Mouse (Mus musculus): ENCODE results near the gene Sertad2. TPM values are rescaled to one million over a fixed set of nuclear protein-coding genes. Genes with fewer than 3 reads are reported as not detected.

Gene Sertad2
- polyA plus RNA-seq, 1 experiment: 57.1 TPM

DNA sequence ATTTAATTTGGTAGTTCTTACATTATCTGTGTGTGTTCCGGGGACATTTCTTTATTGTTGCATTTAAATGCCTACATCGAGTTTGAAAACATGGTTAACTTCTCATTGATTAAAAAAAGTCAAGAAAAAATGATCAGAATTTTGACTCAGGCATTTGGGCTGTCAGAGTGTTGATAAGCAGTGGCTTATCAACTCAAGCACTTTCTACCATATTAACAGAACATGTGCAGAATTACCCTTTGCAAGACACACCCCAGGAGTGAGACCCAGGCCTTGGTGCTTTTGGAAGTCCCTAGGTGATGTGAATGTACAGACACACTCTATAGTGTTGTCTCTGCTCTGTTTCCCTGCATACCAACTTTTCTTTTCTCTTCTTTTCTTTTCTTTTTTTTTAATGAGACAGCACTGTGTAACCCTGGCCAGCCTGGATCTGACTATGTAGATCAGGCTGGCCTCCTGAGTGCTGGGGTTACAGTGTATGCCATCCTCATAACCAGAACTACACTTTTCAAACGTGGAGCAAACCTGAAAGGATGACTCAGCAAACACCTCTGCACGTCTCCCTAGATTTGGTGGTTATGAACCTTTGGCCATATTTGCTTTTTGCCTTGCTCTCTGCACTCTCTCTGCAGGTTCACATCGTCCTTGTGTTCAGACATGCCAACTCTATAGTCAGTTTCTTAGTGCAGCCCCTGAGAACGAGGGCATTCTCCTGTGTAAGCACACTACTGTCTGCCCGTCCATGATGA, 13.3 kb downstream of the Sertad2 start:
- no peak for DNase-seq
- WGBS: 74% methylated on average over 7 of the region's 7 CpGs
- TF ChIP-seq POLR2A (IDR thresholded peaks at IDR 0.05; ENCODE audit: borderline replicate concordance, extremely low read depth, low read depth, low read length) (no peak), CTCF (IDR thresholded peaks at IDR 0.05; ENCODE audit: insufficient read depth, low read length) (no peak)
- H3K4me3 ChIP-seq (replicated peaks; ENCODE audit: extremely low read depth, low read depth, low read length): no peak overlapping the region
- no peaks in the 10 kb centered on the region; the same call in 1 of the 2 replicates for H3K4me1 ChIP-seq (ENCODE audit: control insufficient read depth, insufficient read depth, low read length)

GRCm38 (mm10) chr11:20559236-20559950, 16.3 kb downstream of the Sertad2 start:
- 41% methylated on average over 11 of the region's 11 CpGs for WGBS
- H3K4me3 ChIP-seq (replicated peaks; ENCODE audit: extremely low read depth, low read depth, low read length): no peak overlapping the region
- H3K4me1 ChIP-seq (ENCODE audit: control insufficient read depth, insufficient read depth, low read length): no peaks in the 10 kb centered on the region; the same call in 1 of the 2 replicates
- TF ChIP-seq CTCF (IDR thresholded peaks at IDR 0.05; ENCODE audit: insufficient read depth, low read length): no peak
- no peak for TF ChIP-seq POLR2A (IDR thresholded peaks at IDR 0.05; ENCODE audit: borderline replicate concordance, extremely low read depth, low read depth, low read length)
- DNase-seq: no peak

DNA sequence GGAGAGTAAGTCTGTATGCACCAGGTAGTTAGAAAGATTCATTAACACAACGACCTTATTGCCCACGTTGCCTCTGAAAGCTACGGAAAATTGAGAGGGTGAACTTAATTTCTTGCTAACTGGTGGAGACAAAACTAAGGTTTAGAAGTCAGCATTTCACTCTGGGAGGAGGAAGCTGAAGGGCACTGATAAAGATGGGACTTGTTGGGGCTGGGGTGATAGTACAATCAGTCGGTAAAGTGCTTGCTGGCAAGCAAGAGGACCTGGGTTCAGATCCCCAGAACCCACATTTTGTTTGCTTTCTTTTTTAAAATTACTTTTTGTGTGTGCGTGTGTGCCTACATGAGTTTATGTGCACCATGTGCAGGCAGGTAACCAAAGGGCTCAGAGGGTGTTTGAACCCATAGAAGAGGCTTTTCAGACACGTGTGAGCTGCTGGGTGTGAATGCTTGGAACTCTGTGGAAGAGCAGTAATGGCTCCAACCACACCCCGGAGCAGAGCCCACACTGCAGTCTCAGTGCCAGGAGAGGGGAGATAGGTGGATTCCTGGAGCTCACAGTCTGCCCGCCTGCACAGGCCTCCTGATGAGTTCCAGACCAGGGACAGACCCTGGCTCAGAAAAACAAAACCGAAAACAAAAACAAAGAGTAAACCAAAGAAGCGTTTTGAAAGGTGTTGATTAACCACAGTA, 17.0 kb downstream of the Sertad2 start:
- WGBS: 77% methylated on average over 10 of the region's 10 CpGs
- TF ChIP-seq CTCF (IDR thresholded peaks at IDR 0.05; ENCODE audit: insufficient read depth, low read length) (no peak), POLR2A (IDR thresholded peaks at IDR 0.05; ENCODE audit: borderline replicate concordance, extremely low read depth, low read depth, low read length) (no peak)

DNA sequence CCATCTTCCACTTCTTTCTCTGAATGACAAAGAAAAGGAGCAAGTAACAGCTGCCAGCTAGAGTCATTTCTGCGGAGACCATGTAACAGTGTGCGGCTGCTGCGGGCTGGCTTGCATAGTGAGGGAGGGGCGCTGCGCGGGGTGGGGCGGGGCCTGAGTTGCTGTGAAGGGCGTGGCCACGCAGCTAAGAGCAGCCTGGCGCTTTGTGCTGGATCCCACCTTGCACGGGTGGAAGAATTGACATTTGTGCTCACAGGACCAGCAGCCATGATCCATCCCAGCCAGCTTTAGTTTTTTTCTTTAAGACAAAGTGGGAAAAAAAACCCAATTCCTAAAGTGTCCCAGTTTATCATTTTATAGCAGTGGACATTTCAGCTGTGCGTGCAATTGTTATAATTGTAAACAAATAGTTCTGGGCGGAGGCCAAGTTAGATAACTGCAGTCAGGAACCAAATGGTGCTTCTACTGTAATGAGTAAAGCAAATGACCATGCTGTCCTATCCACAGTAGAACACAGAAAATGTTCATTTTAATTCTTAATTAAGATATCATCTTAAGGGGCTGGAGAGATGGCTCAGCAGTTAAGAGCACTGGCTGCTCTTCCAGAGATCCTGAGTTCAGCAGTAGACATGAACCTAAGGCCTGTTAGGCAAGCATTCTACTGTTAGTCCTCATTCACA, 18.4 kb downstream of the Sertad2 start:
- peak; percentile 33 for DNase-seq
- peak overlapping the region; percentile 0 for H3K4me3 ChIP-seq (replicated peaks; ENCODE audit: extremely low read depth, low read depth, low read length)
- no peak for TF ChIP-seq CTCF (IDR thresholded peaks at IDR 0.05; ENCODE audit: insufficient read depth, low read length)
- no peak for TF ChIP-seq POLR2A (IDR thresholded peaks at IDR 0.05; ENCODE audit: borderline replicate concordance, extremely low read depth, low read depth, low read length)
- no peaks in the 10 kb centered on the region; the same call in 1 of the 2 replicates for H3K4me1 ChIP-seq (ENCODE audit: control insufficient read depth, insufficient read depth, low read length)
- WGBS: 4% methylated on average over 13 of the region's 13 CpGs

More for the DNA sequence above, 17.0 kb downstream of the Sertad2 start:
- no peak for DNase-seq
- H3K4me3 ChIP-seq (replicated peaks; ENCODE audit: extremely low read depth, low read depth, low read length): no peak overlapping the region
- H3K4me1 ChIP-seq (ENCODE audit: control insufficient read depth, insufficient read depth, low read length): no peaks in the 10 kb centered on the region; the same call in 1 of the 2 replicates

GRCm38 (mm10) chr11:20565057-20565456, 22.0 kb downstream of the Sertad2 start:
- Histone ChIP-seq H3K4me1 (ENCODE audit: control insufficient read depth, insufficient read depth, low read length) (no peaks in the 10 kb centered on the region), H3K4me3 (replicated peaks; ENCODE audit: extremely low read depth, low read depth, low read length) (no peak overlapping the region)
- WGBS: 86% methylated on average over 4 of the region's 4 CpGs
- no peak for TF ChIP-seq POLR2A (IDR thresholded peaks at IDR 0.05; ENCODE audit: borderline replicate concordance, extremely low read depth, low read depth, low read length)
- TF ChIP-seq CTCF (IDR thresholded peaks at IDR 0.05; ENCODE audit: insufficient read depth, low read length): no peak
- no peak for DNase-seq

- Histone ChIP-seq H3K4me3 (replicated peaks; ENCODE audit: extremely low read depth, low read depth, low read length) (no peak overlapping the region), H3K4me1 (ENCODE audit: control insufficient read depth, insufficient read depth, low read length) (peaks cover 2% of the 10 kb centered on the region)
- TF ChIP-seq POLR2A (IDR thresholded peaks at IDR 0.05; ENCODE audit: borderline replicate concordance, extremely low read depth, low read depth, low read length) (no peak), CTCF (IDR thresholded peaks at IDR 0.05; ENCODE audit: insufficient read depth, low read length) (no peak)
- WGBS: 52% methylated on average over 5 of the region's 5 CpGs
- DNase-seq: no peak
Measured at GRCm38 (mm10) chr11:20571702-20572413, 28.8 kb downstream of the Sertad2 start.

- H3K4me1 ChIP-seq (ENCODE audit: control insufficient read depth, insufficient read depth, low read length): peaks cover 2% of the 10 kb centered on the region
- no peak for DNase-seq
- no peak for TF ChIP-seq CTCF (IDR thresholded peaks at IDR 0.05; ENCODE audit: insufficient read depth, low read length)
- TF ChIP-seq POLR2A (IDR thresholded peaks at IDR 0.05; ENCODE audit: borderline replicate concordance, extremely low read depth, low read depth, low read length): no peak
- no peak overlapping the region for H3K4me3 ChIP-seq (replicated peaks; ENCODE audit: extremely low read depth, low read depth, low read length)
- WGBS: 25% methylated on average over 8 of the region's 8 CpGs
Measured at GRCm38 (mm10) chr11:20576046-20576635, 33.1 kb downstream of the Sertad2 start.

GRCm38 (mm10) chr11:20582758-20583157, 39.7 kb downstream of the Sertad2 start:
- 92% methylated on average over 2 of the region's 2 CpGs for WGBS
- TF ChIP-seq CTCF (IDR thresholded peaks at IDR 0.05; ENCODE audit: insufficient read depth, low read length) (no peak), POLR2A (IDR thresholded peaks at IDR 0.05; ENCODE audit: borderline replicate concordance, extremely low read depth, low read depth, low read length) (no peak)

More at GRCm38 (mm10) chr11:20582758-20583157, 39.7 kb downstream of the Sertad2 start:
- Histone ChIP-seq H3K4me3 (replicated peaks; ENCODE audit: extremely low read depth, low read depth, low read length) (no peak overlapping the region), H3K4me1 (ENCODE audit: control insufficient read depth, insufficient read depth, low read length) (no peaks in the 10 kb centered on the region)
- no peak for DNase-seq

Data from lung, adult 2 months (tissue).